Mouse (Mus musculus) urinary bladder, postnatal 36 days (tissue): ENCODE measurements around the gene Ripk1.

Experiments
- DNase-seq, 2 experiments: peaks; one replicate each; pipeline ENCODE4 v3.0.0; 2022; ENCODE audit warnings: low spot score in 2 of 2, mixed read lengths in 1 of 2

Ripk1 gene

GRCm38 (mm10) chr13:34002058-34003006 is at the start of gene Ripk1, which contains the start of gene Serpinb6a:
Gene Ripk1 (plus strand): TSS chr13:34002363.
Gene Serpinb6a (minus strand): TSS chr13:34002794.
- peak; percentile 88 to 90 for DNase-seq

- no peak for DNase-seq
Observed at GRCm38 (mm10) chr13:33952947-33953346, 49.2 kb upstream of the Ripk1 start.

GRCm38 (mm10) chr13:33956571-33957421 is 45.4 kb upstream of the Ripk1 start:
- no peak for DNase-seq

- no peak for DNase-seq
Observed at GRCm38 (mm10) chr13:33959771-33960170, 42.4 kb upstream of the Ripk1 start.

- peak; percentile 50 to 71 for DNase-seq
Observed at GRCm38 (mm10) chr13:33964206-33965046, 37.7 kb upstream of the Ripk1 start, which contains the start of gene Nqo2. Gene Nqo2 (plus strand): TSS chr13:33964687.

- DNase-seq, result peak in 1 of 2 experiments; percentile 20
Observed at GRCm38 (mm10) chr13:33965056-33966024, 36.8 kb upstream of the Ripk1 start.

- no peak for DNase-seq
Observed at GRCm38 (mm10) chr13:33966025-33966412, 36.1 kb upstream of the Ripk1 start.

- no peak for DNase-seq
Observed at GRCm38 (mm10) chr13:33966574-33966973, 35.6 kb upstream of the Ripk1 start.

- no peak for DNase-seq
Observed at GRCm38 (mm10) chr13:33989625-33990024, 12.5 kb upstream of the Ripk1 start.

- DNase-seq, result peak; percentile 51 to 75
Observed at GRCm38 (mm10) chr13:33995197-33995596, 7.0 kb upstream of the Ripk1 start.

- no peak for DNase-seq
Observed at GRCm38 (mm10) chr13:34003058-34003457, 895 bp downstream of the Ripk1 start.

GRCm38 (mm10) chr13:34007234-34007633 is 5.1 kb downstream of the Ripk1 start:
- no peak for DNase-seq

GRCm38 (mm10) chr13:34016927-34017569 is 14.9 kb downstream of the Ripk1 start:
- DNase-seq, result no peak

GRCm38 (mm10) chr13:34018521-34018920 is 16.4 kb downstream of the Ripk1 start:
- no peak for DNase-seq

GRCm38 (mm10) chr13:34021998-34022397 is 19.8 kb downstream of the Ripk1 start:
- DNase-seq, result no peak

GRCm38 (mm10) chr13:34032041-34032440 is 29.9 kb downstream of the Ripk1 start:
- DNase-seq, result no peak

- DNase-seq, result no peak
Observed at GRCm38 (mm10) chr13:34035424-34035823, 33.3 kb downstream of the Ripk1 start.

- DNase-seq, result no peak
Observed at GRCm38 (mm10) chr13:34036726-34037125, 34.6 kb downstream of the Ripk1 start.
